Mouse (Mus musculus) stomach, embryonic 14.5 days (tissue): ENCODE results near the gene Slc44a2. TPM values are rescaled to one million over a fixed set of nuclear protein-coding genes. Genes with fewer than 3 reads are reported as not detected.
"Not testable (repeated sequence)": the region's sequence is repeated elsewhere in the genome, so short reads cannot be mapped to it uniquely, and the experiment has no call there.

ENCODE experiments used
- ATAC-seq: fragments of 200-750 bp; cut with Nextera tagmentation; 2 replicates; pipeline ENCODE4 v1.8.0; 2017; ENCODE audit warnings: low read depth, moderate TSS enrichment; ENCODE audit not compliant: insufficient number of reproducible peaks, insufficient read depth, low FRiP score
- H3K27ac ChIP-seq: fragments of 300-500 bp; sonication (generic); 2 replicates; pipeline ENCODE4 v1.5.1; 2014; ENCODE audit warnings: mild to moderate bottlenecking, low read length, moderate library complexity, mixed read lengths
- H3K27me3 ChIP-seq: fragments of 300-500 bp; sonication (generic); 2 replicates; pipeline ENCODE4 v1.6.1; 2014; ENCODE audit warnings: low read length, control low read depth, mixed read lengths; ENCODE audit not compliant: control insufficient read depth, insufficient read depth
- H3K36me3 ChIP-seq: fragments of 300-500 bp; sonication (generic); 2 replicates; pipeline ENCODE4 v1.6.1; 2014; ENCODE audit warnings: mild to moderate bottlenecking, control low read depth, low read length, moderate library complexity, mixed read lengths; ENCODE audit not compliant: control insufficient read depth, insufficient read depth
- H3K4me1 ChIP-seq: fragments of 300-500 bp; sonication (generic); 2 replicates; pipeline ENCODE4 v1.6.1; 2014; ENCODE audit warnings: low read length, control low read depth, mixed read lengths; ENCODE audit not compliant: control insufficient read depth, insufficient read depth
- H3K4me2 ChIP-seq: fragments of 300-500 bp; sonication (generic); replicated peaks from 2 replicates; pipeline ENCODE4 v1.6.1; 2014; ENCODE audit warnings: low read depth, low read length, control low read depth
- H3K4me3 ChIP-seq: fragments of 300-500 bp; sonication (generic); 2 replicates; pipeline ENCODE4 v1.5.1; 2014; ENCODE audit warnings: low read depth, low read length, control low read depth
- H3K9ac ChIP-seq: fragments of 300-500 bp; sonication (generic); replicated peaks from 2 replicates; pipeline ENCODE4 v1.6.1; 2014; ENCODE audit warnings: low read depth, mild to moderate bottlenecking, control low read depth, low read length, moderate library complexity, mixed read lengths
- H3K9me3 ChIP-seq: fragments of 300-500 bp; sonication (generic); 2 replicates; pipeline ENCODE4 v1.6.1; 2016; ENCODE audit warnings: low read depth, low read length, control low read depth; ENCODE audit not compliant: control insufficient read depth
- WGBS: fragments of 180-500 bp; shearing (Covaris S2); extraction: QIAGEN DNeasy Blood & Tissue Kit; methylation state at CpG from one replicate; pipeline ENCODE4 v1.1.7; 2014; 5-methylcytosine and 5-hydroxymethylcytosine counted together
- polyA plus RNA-seq: library from polyadenylated mRNA; unstranded; fragments of >200 nt; fragmentation: Nextera tagmentation; extraction: Ambion mirVana; gene quantifications from 2 replicates; pipeline ENCODE4 v1.2.1, GENCODE M21; 2014

Slc44a2 gene
- polyA plus RNA-seq, 1 experiment from 2014 or later = 122 TPM

GRCm38 (mm10) chr9:21291022-21291787, 29.3 kb upstream of the Slc44a2 start, which contains the start of gene Cdkn2d:
TSS of gene Cdkn2d (minus strand) at chr9:21291407.
- peak within 1 kb of the TSS; percentile 69 for H3K4me3 ChIP-seq
- peak within 1 kb of the TSS; percentile 61 for H3K4me2 ChIP-seq
- peaks cover 3% of the 10 kb centered on the region; the same call in 1 of the 2 replicates for H3K36me3 ChIP-seq
- H3K9ac ChIP-seq = peak within 1 kb of the TSS; percentile 60
- under 1% methylated on average over 51 of the region's 51 CpGs for WGBS
- H3K9me3 ChIP-seq = no peaks in the 10 kb centered on the region
- H3K27ac ChIP-seq = peak within 1 kb of the TSS; percentile 88
- no peaks in the 10 kb centered on the region for H3K27me3 ChIP-seq
- H3K4me1 ChIP-seq = peaks cover 20% of the 10 kb centered on the region
- ATAC-seq = peak; percentile 96

DNA sequence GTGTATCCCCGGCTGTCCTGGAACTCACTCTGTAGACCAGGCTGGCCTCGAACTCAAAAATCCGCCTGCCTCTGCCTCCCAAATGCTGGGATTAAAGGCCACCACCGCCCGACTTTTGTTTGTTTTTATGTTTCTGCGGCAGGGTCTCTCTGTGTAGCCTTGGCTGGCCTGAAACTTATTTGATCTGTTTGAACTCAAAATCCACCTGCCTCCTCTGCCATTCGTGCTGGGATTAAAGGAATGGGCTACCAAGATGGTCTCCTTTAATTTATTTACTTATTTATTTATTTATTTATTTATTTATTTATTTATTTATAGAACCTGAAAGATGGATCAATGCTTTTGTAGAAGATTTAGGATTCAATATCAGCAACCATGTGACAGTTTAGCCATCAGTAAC, 28.6 kb upstream of the Slc44a2 start:
- H3K27me3 ChIP-seq, H3K36me3 ChIP-seq, ATAC-seq, H3K9me3 ChIP-seq: not testable (repeated sequence)
- Histone ChIP-seq H3K4me2 (peak overlapping the region; percentile 35), H3K4me3 (peak overlapping the region; percentile 69), H3K27ac (peak overlapping the region; percentile 88), H3K9ac (0 out of 2 replicates have a peak overlapping the region, but pooled peaks have one; percentile 1), H3K4me1 (peaks cover 18% of the 10 kb centered on the region)
- 17% methylated on average over 7 of the region's 7 CpGs for WGBS

GRCm38 (mm10) chr9:21292271-21292670, 28.2 kb upstream of the Slc44a2 start:
- no peak for ATAC-seq

DNA sequence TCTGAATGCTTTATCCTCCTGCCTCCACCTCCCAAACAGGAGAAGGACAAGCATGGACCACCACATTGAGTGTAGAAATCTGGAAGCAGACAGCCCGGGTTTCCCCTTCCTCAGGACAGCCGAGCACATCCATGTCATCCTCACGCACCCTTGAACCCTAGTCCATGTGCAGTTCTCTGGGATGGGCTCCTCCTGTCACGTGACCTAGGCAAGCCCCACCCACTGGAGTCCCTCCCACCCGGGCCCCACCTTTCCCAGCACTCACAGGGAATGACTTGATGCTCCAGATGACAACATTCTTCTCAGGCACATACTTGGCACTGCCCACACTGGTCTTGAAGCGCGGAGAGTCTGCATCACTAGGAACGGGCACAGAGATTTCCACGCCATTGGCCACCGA, 21.5 kb upstream of the Slc44a2 start:
- 88% methylated on average over 10 of the region's 10 CpGs for WGBS
- no peaks in the 10 kb centered on the region for H3K4me1 ChIP-seq
- ATAC-seq = no peak
- no peak overlapping the region for H3K27ac ChIP-seq
- no peak overlapping the region for H3K4me3 ChIP-seq
- H3K4me2 ChIP-seq = no peak overlapping the region
- no peaks in the 10 kb centered on the region for H3K27me3 ChIP-seq
- H3K9me3 ChIP-seq = 0 out of 2 replicates have a peak, but pooled peaks cover 2% of the 10 kb centered on the region
- H3K36me3 ChIP-seq = no peaks in the 10 kb centered on the region; the same call in 1 of the 2 replicates
- no peak overlapping the region for H3K9ac ChIP-seq

More at GRCm38 (mm10) chr9:21292271-21292670, 28.2 kb upstream of the Slc44a2 start:
- Histone ChIP-seq H3K36me3 (peaks cover 3% of the 10 kb centered on the region; the same call in 1 of the 2 replicates), H3K9me3 (no peaks in the 10 kb centered on the region), H3K27ac (no peak overlapping the region), H3K4me3 (no peak overlapping the region), H3K27me3 (no peaks in the 10 kb centered on the region), H3K9ac (no peak overlapping the region), H3K4me2 (peak overlapping the region; percentile 35; the same call in 1 of the 2 replicates), H3K4me1 (peaks cover 16% of the 10 kb centered on the region)
- WGBS = 82% methylated on average over 3 of the region's 3 CpGs

DNA sequence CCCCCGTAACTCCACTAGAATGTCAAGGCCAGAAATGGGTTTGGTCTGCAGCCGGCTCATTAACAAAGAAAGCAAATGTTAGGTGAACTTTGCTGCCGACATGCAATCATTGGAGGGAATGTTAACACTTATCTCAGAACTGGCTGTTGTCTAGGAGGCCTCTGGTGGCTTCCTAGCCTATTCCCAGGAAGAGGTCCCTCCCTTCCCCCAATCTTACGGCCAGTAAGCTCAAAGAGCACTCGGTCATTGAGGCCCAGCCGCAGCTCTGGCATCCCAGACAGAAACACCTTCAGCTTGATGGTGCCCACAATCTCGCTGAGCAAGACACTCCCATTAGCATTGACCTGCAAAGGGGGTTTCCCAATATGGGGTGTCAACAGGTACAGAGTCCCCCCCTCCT, 15.4 kb upstream of the Slc44a2 start:
- Histone ChIP-seq H3K4me2 (no peak overlapping the region), H3K9me3 (0 out of 2 replicates have a peak, but pooled peaks cover 2% of the 10 kb centered on the region), H3K36me3 (no peaks in the 10 kb centered on the region), H3K27me3 (no peaks in the 10 kb centered on the region), H3K9ac (no peak overlapping the region), H3K4me1 (no peaks in the 10 kb centered on the region), H3K4me3 (no peak overlapping the region), H3K27ac (no peak overlapping the region)
- 79% methylated on average over 7 of the region's 7 CpGs for WGBS
- no peak for ATAC-seq

DNA sequence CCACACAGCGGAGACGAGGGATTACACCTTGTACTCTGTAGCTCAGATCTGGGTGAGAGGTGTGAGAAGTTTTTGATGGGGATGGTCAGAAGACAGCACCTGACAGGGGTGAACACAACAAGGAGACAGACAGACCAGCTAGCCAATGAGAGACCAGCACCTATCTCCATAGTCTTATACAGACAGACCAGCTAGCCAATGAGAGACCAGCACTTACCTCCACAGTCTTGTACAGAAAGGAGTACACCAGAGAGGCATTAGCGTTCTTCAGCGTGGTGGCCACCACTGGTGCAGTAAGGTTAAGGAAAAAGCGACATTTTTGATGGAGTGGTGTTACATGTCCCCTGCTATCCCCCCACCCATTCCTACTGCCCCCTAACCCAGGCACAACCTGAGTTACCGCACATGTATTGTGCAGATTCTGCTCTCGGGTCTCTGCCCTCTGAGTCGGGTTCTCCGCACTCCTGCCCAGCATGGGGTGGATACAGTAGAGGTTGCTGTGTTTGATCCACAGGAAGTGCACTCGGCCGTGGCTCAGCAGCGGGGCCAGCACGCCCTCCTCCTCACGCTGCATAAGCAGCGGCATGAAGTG, 11.3 kb upstream of the Slc44a2 start:
- H3K4me1 ChIP-seq = no peaks in the 10 kb centered on the region
- H3K9me3 ChIP-seq = no peaks in the 10 kb centered on the region
- no peak overlapping the region for H3K27ac ChIP-seq
- H3K27me3 ChIP-seq = peaks cover 7% of the 10 kb centered on the region; the same call in 1 of the 2 replicates
- WGBS = 69% methylated on average over 15 of the region's 15 CpGs
- ATAC-seq = no peak
- no peaks in the 10 kb centered on the region for H3K36me3 ChIP-seq
- no peak overlapping the region for H3K4me2 ChIP-seq
- no peak overlapping the region for H3K4me3 ChIP-seq
- no peak overlapping the region for H3K9ac ChIP-seq

DNA sequence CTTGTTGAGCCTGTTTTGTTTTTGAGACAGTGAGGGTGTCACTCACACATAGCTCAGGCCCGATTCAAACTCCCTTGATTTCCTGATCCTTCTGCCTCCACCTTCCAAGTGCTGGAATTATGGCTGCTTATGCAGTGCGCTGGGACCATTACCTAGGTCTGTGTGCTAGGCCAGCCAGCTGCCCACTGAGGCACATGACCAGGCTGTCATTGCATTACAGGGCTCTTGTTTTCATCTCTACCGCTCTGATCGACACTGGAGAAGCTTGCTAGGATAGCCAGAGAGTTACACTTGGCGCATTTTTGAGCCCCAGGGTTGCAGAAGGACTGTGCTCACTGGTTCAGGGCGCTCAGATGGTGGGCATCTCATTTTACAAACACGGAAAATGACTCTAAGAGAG, 8.8 kb upstream of the Slc44a2 start:
- H3K27me3 ChIP-seq = peaks cover 7% of the 10 kb centered on the region; the same call in 1 of the 2 replicates
- WGBS = 18% methylated on average over 7 of the region's 7 CpGs
- peak overlapping the region; percentile 30; the same call in 1 of the 2 replicates for H3K9ac ChIP-seq
- peak overlapping the region; percentile 36 for H3K4me3 ChIP-seq
- ATAC-seq = no peak
- H3K4me2 ChIP-seq = peak overlapping the region; percentile 25
- no peaks in the 10 kb centered on the region for H3K9me3 ChIP-seq
- H3K4me1 ChIP-seq = no peaks in the 10 kb centered on the region
- H3K27ac ChIP-seq = no peak overlapping the region
- no peaks in the 10 kb centered on the region for H3K36me3 ChIP-seq

DNA sequence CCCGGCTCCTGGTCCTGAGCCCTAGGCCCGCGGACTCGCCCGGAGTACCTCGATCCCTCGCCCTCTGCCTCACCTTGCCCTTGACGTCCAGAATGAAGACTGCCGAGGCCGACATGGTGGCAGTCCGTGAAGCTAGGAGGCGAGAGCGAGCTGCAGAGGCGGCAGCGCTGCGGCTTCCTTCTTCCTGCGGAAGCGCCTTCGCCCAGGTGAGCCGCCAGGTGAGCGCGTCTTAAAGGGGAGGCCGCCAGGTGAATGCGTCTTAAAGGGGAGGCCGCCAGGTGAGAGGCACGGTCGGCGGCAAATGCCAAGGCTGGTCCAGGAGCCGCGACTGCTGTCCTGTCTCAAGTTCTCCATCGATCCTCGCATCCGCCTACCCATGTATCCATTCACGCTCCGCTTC, 8.4 kb upstream of the Slc44a2 start, which contains the start of gene Ap1m2:
Ap1m2 (minus strand) TSS at position 204 of the 400 bp plus-strand sequence.
- no peaks in the 10 kb centered on the region for H3K9me3 ChIP-seq
- ATAC-seq = peak; percentile 46; the same call in 1 of the 2 replicates
- H3K27ac ChIP-seq = no peak within 1 kb of the TSS
- H3K27me3 ChIP-seq = peaks cover 7% of the 10 kb centered on the region; the same call in 1 of the 2 replicates
- no peaks in the 10 kb centered on the region for H3K36me3 ChIP-seq
- peak within 1 kb of the TSS; percentile 25 for H3K4me2 ChIP-seq
- WGBS = 9% methylated on average over 35 of the region's 35 CpGs
- peak within 1 kb of the TSS; percentile 36 for H3K4me3 ChIP-seq
- peak within 1 kb of the TSS; percentile 30; the same call in 1 of the 2 replicates for H3K9ac ChIP-seq
- H3K4me1 ChIP-seq = no peaks in the 10 kb centered on the region
